Mouse (Mus musculus): ENCODE measurements around the gene Ccdc6. TPM values are rescaled to one million over a fixed set of nuclear protein-coding genes. Genes with fewer than 3 reads are reported as not detected.

Gene Ccdc6
- polyA plus RNA-seq, 1 experiment from 2014 or later, result 5.8 TPM

GRCm38 (mm10) chr10:70098626-70099025 lies 1.7 kb downstream of the Ccdc6 start:
- Histone ChIP-seq H3K4me2 (ENCODE audit: low read depth, low read length) (peak overlapping the region; percentile 94), H3K9me3 (replicated peaks; ENCODE audit: control insufficient read depth, low read length) (no peaks in the 10 kb centered on the region), H3K4me1 (ENCODE audit: control insufficient read depth, low read depth, low read length) (peaks cover 41% of the 10 kb centered on the region), H3K36me3 (ENCODE audit: control insufficient read depth, insufficient read depth) (0 out of 2 replicates have a peak, but pooled peaks cover 5% of the 10 kb centered on the region), H3K27me3 (ENCODE audit: control insufficient read depth, insufficient read depth, low read depth, low read length) (no peaks in the 10 kb centered on the region), H3K27ac (ENCODE audit: low read length) (no peak overlapping the region), H3K9ac (ENCODE audit: low read depth, low read length) (peak overlapping the region; percentile 88; the same call in 1 of the 2 replicates), H3K4me3 (ENCODE audit: low read depth, low read length) (peak overlapping the region; percentile 91)
- no peak for ATAC-seq (ENCODE audit: low read depth)
- 32% methylated on average over 6 of the region's 6 CpGs for WGBS (ENCODE audit: insufficient replicate concordance)

- Histone ChIP-seq H3K4me3 (ENCODE audit: low read depth, low read length) (peak overlapping the region; percentile 91), H3K4me1 (ENCODE audit: control insufficient read depth, low read depth, low read length) (peaks cover 37% of the 10 kb centered on the region)
- 50% methylated on average over 8 of the region's 8 CpGs for WGBS (ENCODE audit: insufficient replicate concordance)
Observed at GRCm38 (mm10) chr10:70099052-70099451, 2.1 kb downstream of the Ccdc6 start.

GRCm38 (mm10) chr10:70102086-70102485 lies 5.2 kb downstream of the Ccdc6 start:
- Histone ChIP-seq H3K27me3 (ENCODE audit: control insufficient read depth, insufficient read depth, low read depth, low read length) (no peaks in the 10 kb centered on the region), H3K4me1 (ENCODE audit: control insufficient read depth, low read depth, low read length) (peaks cover 24% of the 10 kb centered on the region), H3K36me3 (ENCODE audit: control insufficient read depth, insufficient read depth) (0 out of 2 replicates have a peak, but pooled peaks cover 5% of the 10 kb centered on the region)

More at GRCm38 (mm10) chr10:70099052-70099451, 2.1 kb downstream of the Ccdc6 start:
- Histone ChIP-seq H3K27me3 (ENCODE audit: control insufficient read depth, insufficient read depth, low read depth, low read length) (no peaks in the 10 kb centered on the region), H3K4me2 (ENCODE audit: low read depth, low read length) (peak overlapping the region; percentile 94), H3K36me3 (ENCODE audit: control insufficient read depth, insufficient read depth) (0 out of 2 replicates have a peak, but pooled peaks cover 5% of the 10 kb centered on the region), H3K9ac (ENCODE audit: low read depth, low read length) (peak overlapping the region; percentile 15; the same call in 1 of the 2 replicates), H3K9me3 (replicated peaks; ENCODE audit: control insufficient read depth, low read length) (no peaks in the 10 kb centered on the region), H3K27ac (ENCODE audit: low read length) (no peak overlapping the region)
- ATAC-seq (ENCODE audit: low read depth), result peak; percentile 27; the same call in 1 of the 2 replicates

GRCm38 (mm10) chr10:70108016-70108415 lies 11.1 kb downstream of the Ccdc6 start:
- Histone ChIP-seq H3K36me3 (ENCODE audit: control insufficient read depth, insufficient read depth) (0 out of 2 replicates have a peak, but pooled peaks cover 5% of the 10 kb centered on the region), H3K4me1 (ENCODE audit: control insufficient read depth, low read depth, low read length) (peaks cover 23% of the 10 kb centered on the region), H3K4me2 (ENCODE audit: low read depth, low read length) (no peak overlapping the region), H3K4me3 (ENCODE audit: low read depth, low read length) (no peak overlapping the region), H3K9ac (ENCODE audit: low read depth, low read length) (no peak overlapping the region), H3K27me3 (ENCODE audit: control insufficient read depth, insufficient read depth, low read depth, low read length) (no peaks in the 10 kb centered on the region), H3K27ac (ENCODE audit: low read length) (no peak overlapping the region), H3K9me3 (replicated peaks; ENCODE audit: control insufficient read depth, low read length) (no peaks in the 10 kb centered on the region)
- ATAC-seq (ENCODE audit: low read depth), result no peak
- WGBS (ENCODE audit: insufficient replicate concordance), result 80% methylated on average over 12 of the region's 13 CpGs

More at GRCm38 (mm10) chr10:70102086-70102485, 5.2 kb downstream of the Ccdc6 start:
- ATAC-seq (ENCODE audit: low read depth), result no peak
- H3K4me2 ChIP-seq (ENCODE audit: low read depth, low read length), result no peak overlapping the region
- WGBS (ENCODE audit: insufficient replicate concordance), result 94% methylated on average over 4 of the region's 4 CpGs
- no peak overlapping the region for H3K4me3 ChIP-seq (ENCODE audit: low read depth, low read length)
- no peak overlapping the region for H3K27ac ChIP-seq (ENCODE audit: low read length)
- no peaks in the 10 kb centered on the region for H3K9me3 ChIP-seq (replicated peaks; ENCODE audit: control insufficient read depth, low read length)
- H3K9ac ChIP-seq (ENCODE audit: low read depth, low read length), result no peak overlapping the region

- Histone ChIP-seq H3K27me3 (ENCODE audit: control insufficient read depth, insufficient read depth, low read depth, low read length) (no peaks in the 10 kb centered on the region), H3K36me3 (ENCODE audit: control insufficient read depth, insufficient read depth) (no peaks in the 10 kb centered on the region), H3K4me1 (ENCODE audit: control insufficient read depth, low read depth, low read length) (peaks cover 23% of the 10 kb centered on the region), H3K4me2 (ENCODE audit: low read depth, low read length) (peak overlapping the region; percentile 30; the same call in 1 of the 2 replicates), H3K9me3 (replicated peaks; ENCODE audit: control insufficient read depth, low read length) (no peaks in the 10 kb centered on the region), H3K4me3 (ENCODE audit: low read depth, low read length) (no peak overlapping the region), H3K9ac (ENCODE audit: low read depth, low read length) (no peak overlapping the region), H3K27ac (ENCODE audit: low read length) (no peak overlapping the region; the same call in 1 of the 2 replicates)
- 22% methylated on average over 5 of the region's 5 CpGs for WGBS (ENCODE audit: insufficient replicate concordance)
- peak; percentile 94 for ATAC-seq (ENCODE audit: low read depth)
Observed at GRCm38 (mm10) chr10:70109974-70110373, 13.1 kb downstream of the Ccdc6 start.

- ATAC-seq (ENCODE audit: low read depth), result no peak
- WGBS (ENCODE audit: insufficient replicate concordance), result 60% methylated on average over 7 of the region's 7 CpGs
Observed at GRCm38 (mm10) chr10:70110815-70111214, 13.9 kb downstream of the Ccdc6 start.

GRCm38 (mm10) chr10:70111643-70112042 lies 14.7 kb downstream of the Ccdc6 start:
- Histone ChIP-seq H3K27ac (ENCODE audit: low read length) (no peak overlapping the region), H3K9ac (ENCODE audit: low read depth, low read length) (no peak overlapping the region), H3K4me2 (ENCODE audit: low read depth, low read length) (no peak overlapping the region), H3K4me3 (ENCODE audit: low read depth, low read length) (no peak overlapping the region), H3K9me3 (replicated peaks; ENCODE audit: control insufficient read depth, low read length) (no peaks in the 10 kb centered on the region), H3K27me3 (ENCODE audit: control insufficient read depth, insufficient read depth, low read depth, low read length) (no peaks in the 10 kb centered on the region), H3K36me3 (ENCODE audit: control insufficient read depth, insufficient read depth) (no peaks in the 10 kb centered on the region), H3K4me1 (ENCODE audit: control insufficient read depth, low read depth, low read length) (peaks cover 23% of the 10 kb centered on the region)
- 82% methylated on average over 6 of the region's 6 CpGs for WGBS (ENCODE audit: insufficient replicate concordance)
- no peak for ATAC-seq (ENCODE audit: low read depth)

More at GRCm38 (mm10) chr10:70110815-70111214, 13.9 kb downstream of the Ccdc6 start:
- Histone ChIP-seq H3K4me3 (ENCODE audit: low read depth, low read length) (no peak overlapping the region), H3K9me3 (replicated peaks; ENCODE audit: control insufficient read depth, low read length) (no peaks in the 10 kb centered on the region), H3K27me3 (ENCODE audit: control insufficient read depth, insufficient read depth, low read depth, low read length) (no peaks in the 10 kb centered on the region), H3K36me3 (ENCODE audit: control insufficient read depth, insufficient read depth) (no peaks in the 10 kb centered on the region), H3K27ac (ENCODE audit: low read length) (no peak overlapping the region), H3K9ac (ENCODE audit: low read depth, low read length) (no peak overlapping the region), H3K4me2 (ENCODE audit: low read depth, low read length) (no peak overlapping the region), H3K4me1 (ENCODE audit: control insufficient read depth, low read depth, low read length) (peaks cover 23% of the 10 kb centered on the region)

GRCm38 (mm10) chr10:70114048-70114635 lies 17.2 kb downstream of the Ccdc6 start:
- Histone ChIP-seq H3K4me1 (ENCODE audit: control insufficient read depth, low read depth, low read length) (peaks cover 25% of the 10 kb centered on the region), H3K4me3 (ENCODE audit: low read depth, low read length) (no peak overlapping the region), H3K9me3 (replicated peaks; ENCODE audit: control insufficient read depth, low read length) (no peaks in the 10 kb centered on the region), H3K36me3 (ENCODE audit: control insufficient read depth, insufficient read depth) (no peaks in the 10 kb centered on the region), H3K27ac (ENCODE audit: low read length) (no peak overlapping the region), H3K4me2 (ENCODE audit: low read depth, low read length) (no peak overlapping the region), H3K27me3 (ENCODE audit: control insufficient read depth, insufficient read depth, low read depth, low read length) (no peaks in the 10 kb centered on the region), H3K9ac (ENCODE audit: low read depth, low read length) (no peak overlapping the region)
- 72% methylated on average over 8 of the region's 8 CpGs for WGBS (ENCODE audit: insufficient replicate concordance)
- ATAC-seq (ENCODE audit: low read depth), result no peak

- no peak overlapping the region for H3K9ac ChIP-seq (ENCODE audit: low read depth, low read length)
- no peaks in the 10 kb centered on the region for H3K36me3 ChIP-seq (ENCODE audit: control insufficient read depth, insufficient read depth)
- no peak overlapping the region for H3K4me3 ChIP-seq (ENCODE audit: low read depth, low read length)
- no peak overlapping the region for H3K4me2 ChIP-seq (ENCODE audit: low read depth, low read length)
- no peaks in the 10 kb centered on the region for H3K9me3 ChIP-seq (replicated peaks; ENCODE audit: control insufficient read depth, low read length)
- no peak overlapping the region for H3K27ac ChIP-seq (ENCODE audit: low read length)
- no peaks in the 10 kb centered on the region for H3K27me3 ChIP-seq (ENCODE audit: control insufficient read depth, insufficient read depth, low read depth, low read length)
- 87% methylated on average over 7 of the region's 7 CpGs for WGBS (ENCODE audit: insufficient replicate concordance)
- peaks cover 29% of the 10 kb centered on the region for H3K4me1 ChIP-seq (ENCODE audit: control insufficient read depth, low read depth, low read length)
- no peak for ATAC-seq (ENCODE audit: low read depth)
Observed at GRCm38 (mm10) chr10:70116454-70116853, 19.5 kb downstream of the Ccdc6 start.

All from liver, embryonic 16.5 days (tissue).